Mouse (Mus musculus): Measurements from ENCODE around the gene Hipk3. TPM values are rescaled to one million over a fixed set of nuclear protein-coding genes. Genes with fewer than 3 reads are reported as not detected.

Gene Hipk3
- polyA plus RNA-seq, 1 experiment from 2014 or later, result 11.8 TPM

DNA sequence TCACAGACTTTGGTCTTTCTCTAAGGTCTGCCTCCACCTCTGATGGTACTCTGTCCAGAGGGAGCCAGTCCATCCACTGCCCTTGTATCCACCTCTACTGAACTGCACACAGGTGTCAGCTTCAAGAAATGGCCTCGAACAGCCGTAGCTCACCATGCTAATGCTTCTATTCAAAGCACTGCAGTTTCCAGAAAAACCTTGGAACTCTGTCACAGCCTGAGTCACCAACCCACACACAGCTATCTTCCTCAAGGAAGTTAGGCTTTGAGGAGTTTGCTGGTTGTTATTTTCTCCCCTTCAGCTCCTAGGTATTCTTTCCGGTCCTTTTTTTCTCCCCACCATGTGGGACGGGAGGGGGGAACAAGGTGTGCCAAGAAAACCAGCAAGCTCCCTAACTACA is 3.5 kb upstream of the Hipk3 start:
- H3K9me3 ChIP-seq (ENCODE audit: control insufficient read depth, low read length), result no peaks in the 10 kb centered on the region
- H3K4me3 ChIP-seq (ENCODE audit: low read depth, low read length), result no peak overlapping the region
- H3K4me2 ChIP-seq (ENCODE audit: low read depth, low read length), result no peak overlapping the region
- 0 out of 2 replicates have a peak, but pooled peaks cover 4% of the 10 kb centered on the region for H3K4me1 ChIP-seq (ENCODE audit: control insufficient read depth, insufficient read depth, low read length)
- H3K9ac ChIP-seq (replicated peaks; ENCODE audit: low read depth, low read length), result no peak overlapping the region
- 61% methylated on average over 4 of the region's 4 CpGs for WGBS
- no peaks in the 10 kb centered on the region for H3K36me3 ChIP-seq (ENCODE audit: control insufficient read depth, insufficient read depth, low read length)
- no peak for ATAC-seq (ENCODE audit: low read depth)
- no peaks in the 10 kb centered on the region; the same call in 1 of the 2 replicates for H3K27me3 ChIP-seq (ENCODE audit: control insufficient read depth, insufficient read depth, low read length)
- no peak overlapping the region for H3K27ac ChIP-seq (ENCODE audit: low read depth, low read length)

DNA sequence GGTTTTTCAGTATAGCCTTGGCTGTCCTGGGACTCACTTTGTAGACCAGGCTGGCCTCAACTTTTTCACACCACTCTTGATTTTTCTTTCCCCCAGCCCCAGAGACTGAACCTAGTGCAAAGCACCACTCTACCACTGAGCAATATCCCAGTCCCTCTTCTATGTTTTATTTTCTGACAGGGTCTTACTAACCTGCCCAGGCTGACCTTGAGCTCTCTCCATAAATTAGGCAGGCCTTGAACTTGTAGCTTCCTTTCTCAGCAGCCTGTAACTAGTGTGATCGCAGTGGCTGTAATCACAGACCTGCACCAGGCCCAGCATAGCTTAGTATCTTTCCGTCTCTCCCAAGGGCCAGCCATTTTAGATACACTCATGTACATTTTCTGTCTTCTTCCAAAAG is 3.0 kb upstream of the Hipk3 start:
- no peaks in the 10 kb centered on the region for H3K36me3 ChIP-seq (ENCODE audit: control insufficient read depth, insufficient read depth, low read length)
- H3K4me2 ChIP-seq (ENCODE audit: low read depth, low read length), result no peak overlapping the region
- no peak overlapping the region for H3K9ac ChIP-seq (replicated peaks; ENCODE audit: low read depth, low read length)
- 92% methylated on average over 2 of the region's 2 CpGs for WGBS
- no peak overlapping the region for H3K27ac ChIP-seq (ENCODE audit: low read depth, low read length)
- H3K4me1 ChIP-seq (ENCODE audit: control insufficient read depth, insufficient read depth, low read length), result 0 out of 2 replicates have a peak, but pooled peaks cover 4% of the 10 kb centered on the region
- H3K4me3 ChIP-seq (ENCODE audit: low read depth, low read length), result no peak overlapping the region
- H3K27me3 ChIP-seq (ENCODE audit: control insufficient read depth, insufficient read depth, low read length), result no peaks in the 10 kb centered on the region; the same call in 1 of the 2 replicates
- ATAC-seq (ENCODE audit: low read depth), result no peak
- no peaks in the 10 kb centered on the region for H3K9me3 ChIP-seq (ENCODE audit: control insufficient read depth, low read length)

GRCm38 (mm10) chr2:104496206-104496605 is 2.0 kb upstream of the Hipk3 start:
- 65% methylated on average over 5 of the region's 5 CpGs for WGBS
- ATAC-seq (ENCODE audit: low read depth), result no peak
- H3K9ac ChIP-seq (replicated peaks; ENCODE audit: low read depth, low read length), result no peak overlapping the region

DNA sequence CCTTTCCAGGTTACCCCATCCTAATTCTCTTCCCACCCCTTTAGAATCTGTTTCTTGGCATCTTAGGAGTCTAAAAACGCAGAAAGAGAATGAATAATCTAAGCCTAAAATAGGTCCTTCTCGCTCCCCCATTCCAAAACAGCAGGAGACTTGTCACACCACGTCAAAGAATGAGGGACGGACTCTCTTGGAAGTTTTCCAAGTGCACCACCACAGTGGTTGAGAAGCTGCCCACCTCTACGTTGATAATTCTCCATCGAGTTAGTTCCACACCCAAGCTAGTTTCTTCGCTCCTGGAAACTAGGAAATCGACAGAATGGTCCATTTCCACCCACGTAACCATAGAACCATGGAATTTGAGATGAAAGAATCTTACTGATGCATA is 547 bp upstream of the Hipk3 start:
- Histone ChIP-seq H3K9me3 (ENCODE audit: control insufficient read depth, low read length) (no peaks in the 10 kb centered on the region), H3K27ac (ENCODE audit: low read depth, low read length) (peak overlapping the region; percentile 99), H3K4me1 (ENCODE audit: control insufficient read depth, insufficient read depth, low read length) (peaks cover 10% of the 10 kb centered on the region; the same call in 1 of the 2 replicates), H3K9ac (replicated peaks; ENCODE audit: low read depth, low read length) (peak overlapping the region; percentile 99; the same call in 1 of the 2 replicates), H3K27me3 (ENCODE audit: control insufficient read depth, insufficient read depth, low read length) (no peaks in the 10 kb centered on the region), H3K4me3 (ENCODE audit: low read depth, low read length) (peak overlapping the region; percentile 92), H3K4me2 (ENCODE audit: low read depth, low read length) (peak overlapping the region; percentile 70), H3K36me3 (ENCODE audit: control insufficient read depth, insufficient read depth, low read length) (no peaks in the 10 kb centered on the region)
- 10% methylated on average over 9 of the region's 9 CpGs for WGBS
- no peak for ATAC-seq (ENCODE audit: low read depth)

More at GRCm38 (mm10) chr2:104496206-104496605, 2.0 kb upstream of the Hipk3 start:
- H3K4me1 ChIP-seq (ENCODE audit: control insufficient read depth, insufficient read depth, low read length), result peaks cover 10% of the 10 kb centered on the region; the same call in 1 of the 2 replicates
- no peak overlapping the region for H3K27ac ChIP-seq (ENCODE audit: low read depth, low read length)
- no peaks in the 10 kb centered on the region for H3K27me3 ChIP-seq (ENCODE audit: control insufficient read depth, insufficient read depth, low read length)
- no peak overlapping the region for H3K4me3 ChIP-seq (ENCODE audit: low read depth, low read length)
- H3K4me2 ChIP-seq (ENCODE audit: low read depth, low read length), result no peak overlapping the region
- H3K36me3 ChIP-seq (ENCODE audit: control insufficient read depth, insufficient read depth, low read length), result no peaks in the 10 kb centered on the region
- no peaks in the 10 kb centered on the region for H3K9me3 ChIP-seq (ENCODE audit: control insufficient read depth, low read length)

DNA sequence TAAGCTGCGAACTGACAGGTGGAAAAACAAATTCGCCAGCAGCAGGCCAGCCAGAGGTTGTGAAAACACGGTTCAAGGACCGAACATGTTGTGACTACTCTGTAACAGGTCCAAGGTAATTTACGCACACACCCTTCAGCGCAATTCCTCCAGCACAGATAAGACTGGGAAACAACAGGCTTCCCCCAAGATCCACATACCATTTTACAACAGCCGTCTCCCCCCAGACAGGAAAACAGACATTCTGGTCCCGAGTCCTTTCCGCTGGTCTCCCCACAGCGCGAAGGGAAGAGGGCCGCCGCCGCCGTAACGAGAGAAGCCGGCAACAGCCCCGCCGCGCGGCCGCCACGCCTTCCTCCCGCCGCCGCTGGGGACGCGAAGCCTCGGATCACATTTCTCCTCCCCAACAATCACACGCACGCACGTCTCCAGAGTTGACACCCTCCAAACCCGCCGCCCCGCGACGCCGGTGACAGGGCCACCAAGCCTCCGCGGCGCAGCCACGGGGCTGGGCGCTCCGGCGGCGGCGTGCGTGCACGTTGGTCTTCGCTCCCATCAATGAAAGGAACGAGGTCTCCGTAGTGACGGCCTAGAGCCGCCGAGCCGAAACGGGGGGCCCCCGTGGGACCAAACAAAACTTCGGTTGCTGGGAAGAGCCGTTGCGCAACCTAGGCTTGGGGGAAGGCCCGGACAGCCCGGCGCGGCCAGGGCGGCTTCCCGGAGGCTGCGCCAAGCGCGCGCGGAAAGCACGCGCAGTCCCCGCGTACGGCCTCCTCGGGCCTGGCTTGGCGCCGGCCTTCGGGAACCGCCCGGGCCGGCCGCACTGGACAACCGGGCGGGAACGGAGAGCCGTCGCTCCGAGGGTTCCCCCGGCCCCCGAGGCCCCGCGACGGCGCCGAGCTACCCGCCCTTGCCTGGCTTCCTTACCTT is 960 bp downstream of the Hipk3 start:
- Histone ChIP-seq H3K4me1 (ENCODE audit: control insufficient read depth, insufficient read depth, low read length) (peaks cover 10% of the 10 kb centered on the region; the same call in 1 of the 2 replicates), H3K4me2 (ENCODE audit: low read depth, low read length) (peak overlapping the region; percentile 70), H3K9ac (replicated peaks; ENCODE audit: low read depth, low read length) (peak overlapping the region; percentile 99), H3K9me3 (ENCODE audit: control insufficient read depth, low read length) (no peaks in the 10 kb centered on the region), H3K4me3 (ENCODE audit: low read depth, low read length) (peak overlapping the region; percentile 92), H3K27ac (ENCODE audit: low read depth, low read length) (peak overlapping the region; percentile 99), H3K27me3 (ENCODE audit: control insufficient read depth, insufficient read depth, low read length) (no peaks in the 10 kb centered on the region), H3K36me3 (ENCODE audit: control insufficient read depth, insufficient read depth, low read length) (no peaks in the 10 kb centered on the region)
- whole genome bisulfite sequencing, result under 1% methylated on average over 94 of the region's 99 CpGs
- ATAC-seq (ENCODE audit: low read depth), result peak; percentile 76

GRCm38 (mm10) chr2:104491221-104491795 is 2.9 kb downstream of the Hipk3 start:
- no peak overlapping the region for H3K4me3 ChIP-seq (ENCODE audit: low read depth, low read length)
- WGBS, result 35% methylated on average over 2 of the region's 2 CpGs
- H3K27ac ChIP-seq (ENCODE audit: low read depth, low read length), result no peak overlapping the region
- H3K9me3 ChIP-seq (ENCODE audit: control insufficient read depth, low read length), result no peaks in the 10 kb centered on the region
- H3K4me2 ChIP-seq (ENCODE audit: low read depth, low read length), result peak overlapping the region; percentile 6; the same call in 1 of the 2 replicates
- peaks cover 10% of the 10 kb centered on the region; the same call in 1 of the 2 replicates for H3K4me1 ChIP-seq (ENCODE audit: control insufficient read depth, insufficient read depth, low read length)
- H3K36me3 ChIP-seq (ENCODE audit: control insufficient read depth, insufficient read depth, low read length), result no peaks in the 10 kb centered on the region
- no peak for ATAC-seq (ENCODE audit: low read depth)
- H3K9ac ChIP-seq (replicated peaks; ENCODE audit: low read depth, low read length), result no peak overlapping the region
- no peaks in the 10 kb centered on the region for H3K27me3 ChIP-seq (ENCODE audit: control insufficient read depth, insufficient read depth, low read length)

GRCm38 (mm10) chr2:104490761-104491160 is 3.5 kb downstream of the Hipk3 start:
- Histone ChIP-seq H3K36me3 (ENCODE audit: control insufficient read depth, insufficient read depth, low read length) (no peaks in the 10 kb centered on the region), H3K4me3 (ENCODE audit: low read depth, low read length) (no peak overlapping the region), H3K9me3 (ENCODE audit: control insufficient read depth, low read length) (no peaks in the 10 kb centered on the region), H3K4me1 (ENCODE audit: control insufficient read depth, insufficient read depth, low read length) (peaks cover 10% of the 10 kb centered on the region; the same call in 1 of the 2 replicates), H3K9ac (replicated peaks; ENCODE audit: low read depth, low read length) (no peak overlapping the region), H3K4me2 (ENCODE audit: low read depth, low read length) (no peak overlapping the region), H3K27ac (ENCODE audit: low read depth, low read length) (no peak overlapping the region), H3K27me3 (ENCODE audit: control insufficient read depth, insufficient read depth, low read length) (no peaks in the 10 kb centered on the region)
- ATAC-seq (ENCODE audit: low read depth), result no peak
- 58% methylated on average over 2 of the region's 2 CpGs for WGBS

DNA sequence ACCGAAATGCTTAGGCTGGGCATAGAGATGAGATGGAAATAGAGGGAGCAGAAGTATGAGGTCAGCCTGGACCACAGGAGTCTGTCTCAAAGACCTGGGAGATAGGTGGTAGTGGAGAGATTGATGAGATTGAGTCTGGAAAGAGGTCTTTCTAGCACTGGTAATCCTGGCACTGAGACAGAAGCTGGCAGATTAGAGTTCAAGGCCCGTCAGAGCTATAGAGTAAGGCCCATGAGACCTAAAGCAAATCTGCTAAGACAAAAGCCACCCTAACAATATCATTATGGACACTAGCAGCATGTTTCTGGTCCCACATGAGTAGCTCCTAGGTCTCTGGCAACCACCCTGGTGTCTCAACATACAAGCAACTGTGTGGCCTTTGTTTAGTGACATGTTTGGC is 4.4 kb downstream of the Hipk3 start:
- Histone ChIP-seq H3K27me3 (ENCODE audit: control insufficient read depth, insufficient read depth, low read length) (no peaks in the 10 kb centered on the region), H3K9me3 (ENCODE audit: control insufficient read depth, low read length) (no peaks in the 10 kb centered on the region), H3K4me2 (ENCODE audit: low read depth, low read length) (no peak overlapping the region), H3K27ac (ENCODE audit: low read depth, low read length) (no peak overlapping the region), H3K36me3 (ENCODE audit: control insufficient read depth, insufficient read depth, low read length) (no peaks in the 10 kb centered on the region), H3K4me3 (ENCODE audit: low read depth, low read length) (no peak overlapping the region), H3K4me1 (ENCODE audit: control insufficient read depth, insufficient read depth, low read length) (peaks cover 7% of the 10 kb centered on the region; the same call in 1 of the 2 replicates), H3K9ac (replicated peaks; ENCODE audit: low read depth, low read length) (no peak overlapping the region)
- ATAC-seq (ENCODE audit: low read depth), result no peak
- 87% methylated on average over 2 of the region's 2 CpGs for WGBS

- no peak overlapping the region for H3K27ac ChIP-seq (ENCODE audit: low read depth, low read length)
- no peak overlapping the region for H3K9ac ChIP-seq (replicated peaks; ENCODE audit: low read depth, low read length)
- no peaks in the 10 kb centered on the region for H3K4me1 ChIP-seq (ENCODE audit: control insufficient read depth, insufficient read depth, low read length)
- peak; percentile 61; the same call in 1 of the 2 replicates for ATAC-seq (ENCODE audit: low read depth)
- H3K27me3 ChIP-seq (ENCODE audit: control insufficient read depth, insufficient read depth, low read length), result no peaks in the 10 kb centered on the region
- no peak overlapping the region for H3K4me2 ChIP-seq (ENCODE audit: low read depth, low read length)
- H3K9me3 ChIP-seq (ENCODE audit: control insufficient read depth, low read length), result no peaks in the 10 kb centered on the region
- WGBS, result 13% methylated on average over 5 of the region's 5 CpGs
- no peak overlapping the region for H3K4me3 ChIP-seq (ENCODE audit: low read depth, low read length)
- H3K36me3 ChIP-seq (ENCODE audit: control insufficient read depth, insufficient read depth, low read length), result no peaks in the 10 kb centered on the region
These were observed 9.8 kb downstream of the Hipk3 start for GRCm38 (mm10) chr2:104484438-104484837.

All from neural tube, embryonic 14.5 days (tissue).